Mouse (Mus musculus): Measurements from ENCODE around the gene Slc25a11.

DNA sequence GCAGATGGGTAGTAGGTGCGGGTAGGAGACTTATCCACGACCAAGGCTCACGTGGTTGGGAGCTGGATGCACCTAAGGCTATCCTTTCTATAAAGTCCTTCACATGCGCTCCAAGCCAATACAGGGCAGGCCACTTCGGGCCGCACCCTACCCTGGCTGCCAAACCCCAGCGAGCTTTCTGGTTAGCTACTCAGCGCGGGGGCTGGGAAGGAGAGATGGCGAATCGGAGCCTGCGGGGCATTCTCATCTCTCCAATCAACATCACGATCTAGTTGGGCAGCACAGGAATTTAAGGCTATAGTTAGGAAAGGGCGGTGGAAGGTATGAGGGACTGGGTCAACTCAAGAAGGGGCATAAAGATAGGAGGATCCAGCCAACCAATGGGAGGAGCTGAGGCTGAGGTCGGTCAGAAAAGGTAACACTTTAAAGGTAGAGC, 21.1 kb upstream of the Slc25a11 start:
- no peak for TF ChIP-seq CTCF (IDR thresholded peaks at IDR 0.05; ENCODE audit: low read depth, low read length)
- no peak for TF ChIP-seq POLR2AphosphoS5 (IDR thresholded peaks at IDR 0.05; ENCODE audit: insufficient replicate concordance, low read depth, low read length)
- no peak for TF ChIP-seq TAL1 (conservative IDR thresholded peaks at IDR 0.05; ENCODE audit: low read depth, low read length)
- TF ChIP-seq GATA1 (IDR thresholded peaks at IDR 0.05; ENCODE audit: borderline replicate concordance, low read length): no peak
- TF ChIP-seq GATA2 (IDR thresholded peaks at IDR 0.05; ENCODE audit: borderline replicate concordance, low read depth, low read length): no peak

Data from G1E (cell line).